Mouse (Mus musculus): ENCODE measurements around the gene Mvb12b. TPM values are rescaled to one million over a fixed set of nuclear protein-coding genes. Genes with fewer than 3 reads are reported as not detected.

The Mvb12b gene
- polyA plus RNA-seq, 2 experiments = 6.9 to 8.3 TPM

- H3K27me3 ChIP-seq (ENCODE audit: control insufficient read depth, insufficient read depth, low read length) = peaks cover 3% of the 10 kb centered on the region; the same call in 1 of the 2 replicates
- no peaks in the 10 kb centered on the region for H3K4me1 ChIP-seq (replicated peaks; ENCODE audit: control insufficient read depth in 2 of 2, insufficient read depth in 2 of 2, low read length in 1 of 2)
- no peaks in the 10 kb centered on the region for H3K9me3 ChIP-seq (ENCODE audit: control insufficient read depth, low read length)
- no peak overlapping the region for H3K27ac ChIP-seq
- DNase-seq (ENCODE audit: low read depth in 3 of 3, low spot score in 3 of 3) = no peak
- H3K9ac ChIP-seq (replicated peaks) = no peak overlapping the region
- no peak for ATAC-seq (ENCODE audit: insufficient read depth)
- WGBS (ENCODE audit: insufficient replicate concordance) = 28% methylated on average over 3 of the region's 3 CpGs
- no peak overlapping the region for H3K4me2 ChIP-seq (ENCODE audit: low read depth)
- no peaks in the 10 kb centered on the region for H3K36me3 ChIP-seq (replicated peaks; ENCODE audit: control insufficient read depth, insufficient read depth, low read depth)
- TF ChIP-seq EP300 (IDR thresholded peaks at IDR 0.05; ENCODE audit: low read depth) (no peak), CTCF (IDR thresholded peaks at IDR 0.05; ENCODE audit: low read depth) (no peak)
- H3K4me3 ChIP-seq (ENCODE audit: insufficient read depth in 1 of 2, low read depth in 2 of 2, low read length in 2 of 2) = no peak overlapping the region
These were observed 179.7 kb downstream of the Mvb12b start for GRCm38 (mm10) chr2:33708096-33708495.

GRCm38 (mm10) chr2:33706403-33706802 lies 181.3 kb downstream of the Mvb12b start:
- H3K4me2 ChIP-seq (ENCODE audit: low read depth) = no peak overlapping the region
- DNase-seq (ENCODE audit: low read depth in 3 of 3, low spot score in 3 of 3) (no peak), ATAC-seq (ENCODE audit: insufficient read depth) (no peak)
- H3K27me3 ChIP-seq (ENCODE audit: control insufficient read depth, insufficient read depth, low read length) = peaks cover 3% of the 10 kb centered on the region; the same call in 1 of the 2 replicates
- no peaks in the 10 kb centered on the region for H3K4me1 ChIP-seq (replicated peaks; ENCODE audit: control insufficient read depth in 2 of 2, insufficient read depth in 2 of 2, low read length in 1 of 2)
- H3K9ac ChIP-seq (replicated peaks) = no peak overlapping the region
- TF ChIP-seq EP300 (IDR thresholded peaks at IDR 0.05; ENCODE audit: low read depth) (no peak), CTCF (IDR thresholded peaks at IDR 0.05; ENCODE audit: low read depth) (no peak)
- WGBS (ENCODE audit: insufficient replicate concordance) = 45% methylated on average over 9 of the region's 9 CpGs
- H3K4me3 ChIP-seq (ENCODE audit: insufficient read depth in 1 of 2, low read depth in 2 of 2, low read length in 2 of 2) = no peak overlapping the region
- H3K9me3 ChIP-seq (ENCODE audit: control insufficient read depth, low read length) = no peaks in the 10 kb centered on the region
- H3K36me3 ChIP-seq (replicated peaks; ENCODE audit: control insufficient read depth, insufficient read depth, low read depth) = no peaks in the 10 kb centered on the region
- H3K27ac ChIP-seq = no peak overlapping the region

- H3K4me1 ChIP-seq (replicated peaks; ENCODE audit: control insufficient read depth in 2 of 2, insufficient read depth in 2 of 2, low read length in 1 of 2) = no peaks in the 10 kb centered on the region
- peaks cover 3% of the 10 kb centered on the region for H3K27me3 ChIP-seq (ENCODE audit: control insufficient read depth, insufficient read depth, low read length)
- no peak for DNase-seq (ENCODE audit: low read depth in 3 of 3, low spot score in 3 of 3)
- H3K27ac ChIP-seq = no peak overlapping the region
- H3K4me2 ChIP-seq (ENCODE audit: low read depth) = no peak overlapping the region
- WGBS (ENCODE audit: insufficient replicate concordance) = 38% methylated on average over 16 of the region's 16 CpGs
- no peak for TF ChIP-seq EP300 (IDR thresholded peaks at IDR 0.05; ENCODE audit: low read depth)
- no peak for TF ChIP-seq CTCF (IDR thresholded peaks at IDR 0.05; ENCODE audit: low read depth)
- no peak overlapping the region for H3K9ac ChIP-seq (replicated peaks)
- H3K36me3 ChIP-seq (replicated peaks; ENCODE audit: control insufficient read depth, insufficient read depth, low read depth) = no peaks in the 10 kb centered on the region
- no peak for ATAC-seq (ENCODE audit: insufficient read depth)
- H3K4me3 ChIP-seq (ENCODE audit: insufficient read depth in 1 of 2, low read depth in 2 of 2, low read length in 2 of 2) = no peak overlapping the region
- H3K9me3 ChIP-seq (ENCODE audit: control insufficient read depth, low read length) = no peaks in the 10 kb centered on the region
These were observed 181.9 kb downstream of the Mvb12b start for GRCm38 (mm10) chr2:33705687-33706320.

- no peaks in the 10 kb centered on the region for H3K36me3 ChIP-seq (replicated peaks; ENCODE audit: control insufficient read depth, insufficient read depth, low read depth)
- 48% methylated on average over 5 of the region's 5 CpGs for WGBS (ENCODE audit: insufficient replicate concordance)
- ATAC-seq (ENCODE audit: insufficient read depth) (no peak), DNase-seq (ENCODE audit: low read depth in 3 of 3, low spot score in 3 of 3) (no peak)
- H3K27ac ChIP-seq = no peak overlapping the region
- peaks cover 3% of the 10 kb centered on the region for H3K27me3 ChIP-seq (ENCODE audit: control insufficient read depth, insufficient read depth, low read length)
- no peak overlapping the region for H3K4me2 ChIP-seq (ENCODE audit: low read depth)
- H3K9me3 ChIP-seq (ENCODE audit: control insufficient read depth, low read length) = no peaks in the 10 kb centered on the region
- no peak for TF ChIP-seq CTCF (IDR thresholded peaks at IDR 0.05; ENCODE audit: low read depth)
- H3K4me1 ChIP-seq (replicated peaks; ENCODE audit: control insufficient read depth in 2 of 2, insufficient read depth in 2 of 2, low read length in 1 of 2) = no peaks in the 10 kb centered on the region
- no peak overlapping the region for H3K4me3 ChIP-seq (ENCODE audit: insufficient read depth in 1 of 2, low read depth in 2 of 2, low read length in 2 of 2)
- H3K9ac ChIP-seq (replicated peaks) = no peak overlapping the region
These were observed 184.5 kb downstream of the Mvb12b start for GRCm38 (mm10) chr2:33703286-33703685.

DNA sequence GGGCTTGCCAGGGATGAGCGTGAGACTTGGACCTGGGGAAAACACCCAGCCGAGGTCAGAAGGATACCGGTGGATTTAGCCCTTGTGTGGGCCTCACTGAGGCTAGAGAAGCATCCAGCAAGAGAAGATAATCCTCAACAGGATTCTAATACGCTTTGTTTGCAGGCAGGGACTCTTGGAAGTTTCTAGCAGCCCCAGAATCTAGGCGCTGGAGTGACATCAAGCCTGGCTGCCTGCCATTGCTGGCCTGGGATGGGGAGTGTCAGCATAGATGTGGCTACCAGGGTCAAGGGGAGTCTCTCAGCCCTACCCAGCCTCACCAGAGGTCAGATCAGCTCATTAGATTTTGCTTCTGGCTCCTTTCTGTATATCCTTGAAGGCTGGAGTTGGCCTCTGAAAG lies 185.0 kb downstream of the Mvb12b start:
- no peak for TF ChIP-seq CTCF (IDR thresholded peaks at IDR 0.05; ENCODE audit: low read depth)
- no peak for TF ChIP-seq EP300 (IDR thresholded peaks at IDR 0.05; ENCODE audit: low read depth)
- H3K9me3 ChIP-seq (ENCODE audit: control insufficient read depth, low read length) = no peaks in the 10 kb centered on the region
- H3K9ac ChIP-seq (replicated peaks) = no peak overlapping the region
- ATAC-seq (ENCODE audit: insufficient read depth) = no peak
- no peak overlapping the region for H3K4me2 ChIP-seq (ENCODE audit: low read depth)
- WGBS (ENCODE audit: insufficient replicate concordance) = 71% methylated on average over 5 of the region's 5 CpGs
- H3K4me3 ChIP-seq (ENCODE audit: insufficient read depth in 1 of 2, low read depth in 2 of 2, low read length in 2 of 2) = no peak overlapping the region
- H3K36me3 ChIP-seq (replicated peaks; ENCODE audit: control insufficient read depth, insufficient read depth, low read depth) = no peaks in the 10 kb centered on the region
- no peaks in the 10 kb centered on the region for H3K4me1 ChIP-seq (replicated peaks; ENCODE audit: control insufficient read depth in 2 of 2, insufficient read depth in 2 of 2, low read length in 1 of 2)
- H3K27ac ChIP-seq = no peak overlapping the region
- DNase-seq (ENCODE audit: low read depth in 3 of 3, low spot score in 3 of 3) = no peak
- peaks cover 3% of the 10 kb centered on the region for H3K27me3 ChIP-seq (ENCODE audit: control insufficient read depth, insufficient read depth, low read length)
